Mouse (Mus musculus): ENCODE measurements around the gene Cntnap1. TPM values are rescaled to one million over a fixed set of nuclear protein-coding genes. Genes with fewer than 3 reads are reported as not detected.

Cntnap1 gene
- polyA plus RNA-seq, 1 experiment from 2014 or later: 2.6 TPM

GRCm38 (mm10) chr11:101180846-101181740 lies 10.8 kb downstream of the Cntnap1 start:
- WGBS: 34% methylated on average over 10 of the region's 10 CpGs
- peaks cover 23% of the 10 kb centered on the region for H3K27me3 ChIP-seq (replicated peaks)
- ATAC-seq (ENCODE audit: insufficient read depth, low FRiP score, low read depth): no peak
- peaks cover 17% of the 10 kb centered on the region for H3K4me1 ChIP-seq
- no peak overlapping the region for H3K4me3 ChIP-seq (replicated peaks)
- H3K27ac ChIP-seq: no peak overlapping the region
- no peak overlapping the region for H3K9ac ChIP-seq
- no peak overlapping the region for H3K4me2 ChIP-seq
- H3K36me3 ChIP-seq: no peaks in the 10 kb centered on the region
- no peaks in the 10 kb centered on the region for H3K9me3 ChIP-seq

DNA sequence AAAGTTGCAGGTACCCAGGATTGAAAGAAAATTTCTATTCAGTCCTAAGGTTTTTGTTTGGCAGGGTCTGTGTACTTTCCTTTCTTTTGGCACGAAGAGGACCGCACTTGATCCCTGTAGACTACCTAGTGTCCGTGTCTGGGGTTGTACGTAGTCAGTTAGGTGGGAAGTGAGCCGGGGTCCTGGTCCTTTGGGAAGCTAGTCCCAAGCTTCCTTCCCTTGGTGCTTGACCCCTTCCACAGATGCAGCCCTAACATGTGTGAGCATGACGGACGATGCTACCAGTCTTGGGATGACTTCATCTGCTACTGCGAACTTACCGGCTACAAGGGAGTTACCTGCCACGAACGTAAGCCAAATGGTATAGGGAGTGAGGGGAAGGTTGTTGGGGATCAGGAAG lies 11.6 kb downstream of the Cntnap1 start:
- Histone ChIP-seq H3K4me1 (peaks cover 10% of the 10 kb centered on the region), H3K9ac (no peak overlapping the region), H3K4me2 (no peak overlapping the region), H3K4me3 (replicated peaks) (no peak overlapping the region), H3K9me3 (no peaks in the 10 kb centered on the region), H3K27me3 (replicated peaks) (peaks cover 19% of the 10 kb centered on the region), H3K27ac (no peak overlapping the region), H3K36me3 (0 out of 2 replicates have a peak, but pooled peaks cover 3% of the 10 kb centered on the region)
- 92% methylated on average over 11 of the region's 11 CpGs for WGBS
- ATAC-seq (ENCODE audit: insufficient read depth, low FRiP score, low read depth): no peak

- Histone ChIP-seq H3K27me3 (replicated peaks) (peaks cover 9% of the 10 kb centered on the region; the same call in 1 of the 2 replicates), H3K9ac (no peak overlapping the region), H3K27ac (no peak overlapping the region), H3K9me3 (no peaks in the 10 kb centered on the region), H3K4me3 (replicated peaks) (no peak overlapping the region), H3K4me1 (0 out of 2 replicates have a peak, but pooled peaks cover 4% of the 10 kb centered on the region), H3K4me2 (no peak overlapping the region), H3K36me3 (0 out of 2 replicates have a peak, but pooled peaks cover 3% of the 10 kb centered on the region)
- WGBS: 79% methylated on average over 14 of the region's 14 CpGs
- no peak for ATAC-seq (ENCODE audit: insufficient read depth, low FRiP score, low read depth)
Observed at GRCm38 (mm10) chr11:101182771-101183517, 12.6 kb downstream of the Cntnap1 start.

GRCm38 (mm10) chr11:101184984-101185383 lies 14.7 kb downstream of the Cntnap1 start:
- no peak overlapping the region for H3K9ac ChIP-seq
- 92% methylated on average over 12 of the region's 12 CpGs for WGBS
- H3K27me3 ChIP-seq (replicated peaks): no peaks in the 10 kb centered on the region

GRCm38 (mm10) chr11:101185441-101185840 lies 15.1 kb downstream of the Cntnap1 start:
- H3K4me3 ChIP-seq (replicated peaks): no peak overlapping the region
- no peaks in the 10 kb centered on the region for H3K9me3 ChIP-seq
- H3K36me3 ChIP-seq: 0 out of 2 replicates have a peak, but pooled peaks cover 3% of the 10 kb centered on the region
- peaks cover 19% of the 10 kb centered on the region for H3K4me1 ChIP-seq
- H3K27ac ChIP-seq: no peak overlapping the region
- no peak overlapping the region for H3K9ac ChIP-seq
- H3K4me2 ChIP-seq: no peak overlapping the region
- H3K27me3 ChIP-seq (replicated peaks): no peaks in the 10 kb centered on the region
- WGBS: 87% methylated on average over 4 of the region's 4 CpGs
- ATAC-seq (ENCODE audit: insufficient read depth, low FRiP score, low read depth): no peak

More at GRCm38 (mm10) chr11:101184984-101185383, 14.7 kb downstream of the Cntnap1 start:
- H3K36me3 ChIP-seq: 0 out of 2 replicates have a peak, but pooled peaks cover 3% of the 10 kb centered on the region
- no peak overlapping the region for H3K27ac ChIP-seq
- ATAC-seq (ENCODE audit: insufficient read depth, low FRiP score, low read depth): no peak
- H3K9me3 ChIP-seq: no peaks in the 10 kb centered on the region
- peaks cover 18% of the 10 kb centered on the region for H3K4me1 ChIP-seq
- no peak overlapping the region for H3K4me2 ChIP-seq
- H3K4me3 ChIP-seq (replicated peaks): no peak overlapping the region

GRCm38 (mm10) chr11:101186526-101187247 lies 16.4 kb downstream of the Cntnap1 start:
- WGBS: 89% methylated on average over 27 of the region's 27 CpGs

GRCm38 (mm10) chr11:101187541-101187940 lies 17.2 kb downstream of the Cntnap1 start:
- ATAC-seq (ENCODE audit: insufficient read depth, low FRiP score, low read depth): no peak
- Histone ChIP-seq H3K4me1 (peaks cover 29% of the 10 kb centered on the region), H3K4me2 (no peak overlapping the region), H3K4me3 (replicated peaks) (no peak overlapping the region), H3K27me3 (replicated peaks) (no peaks in the 10 kb centered on the region), H3K9ac (no peak overlapping the region), H3K27ac (no peak overlapping the region), H3K36me3 (0 out of 2 replicates have a peak, but pooled peaks cover 3% of the 10 kb centered on the region), H3K9me3 (no peaks in the 10 kb centered on the region)
- 91% methylated on average over 5 of the region's 5 CpGs for WGBS

More at GRCm38 (mm10) chr11:101186526-101187247, 16.4 kb downstream of the Cntnap1 start:
- Histone ChIP-seq H3K27me3 (replicated peaks) (no peaks in the 10 kb centered on the region), H3K36me3 (0 out of 2 replicates have a peak, but pooled peaks cover 3% of the 10 kb centered on the region), H3K27ac (no peak overlapping the region), H3K4me1 (peaks cover 29% of the 10 kb centered on the region), H3K9me3 (no peaks in the 10 kb centered on the region), H3K9ac (no peak overlapping the region), H3K4me3 (replicated peaks) (no peak overlapping the region), H3K4me2 (no peak overlapping the region)
- no peak for ATAC-seq (ENCODE audit: insufficient read depth, low FRiP score, low read depth)

DNA sequence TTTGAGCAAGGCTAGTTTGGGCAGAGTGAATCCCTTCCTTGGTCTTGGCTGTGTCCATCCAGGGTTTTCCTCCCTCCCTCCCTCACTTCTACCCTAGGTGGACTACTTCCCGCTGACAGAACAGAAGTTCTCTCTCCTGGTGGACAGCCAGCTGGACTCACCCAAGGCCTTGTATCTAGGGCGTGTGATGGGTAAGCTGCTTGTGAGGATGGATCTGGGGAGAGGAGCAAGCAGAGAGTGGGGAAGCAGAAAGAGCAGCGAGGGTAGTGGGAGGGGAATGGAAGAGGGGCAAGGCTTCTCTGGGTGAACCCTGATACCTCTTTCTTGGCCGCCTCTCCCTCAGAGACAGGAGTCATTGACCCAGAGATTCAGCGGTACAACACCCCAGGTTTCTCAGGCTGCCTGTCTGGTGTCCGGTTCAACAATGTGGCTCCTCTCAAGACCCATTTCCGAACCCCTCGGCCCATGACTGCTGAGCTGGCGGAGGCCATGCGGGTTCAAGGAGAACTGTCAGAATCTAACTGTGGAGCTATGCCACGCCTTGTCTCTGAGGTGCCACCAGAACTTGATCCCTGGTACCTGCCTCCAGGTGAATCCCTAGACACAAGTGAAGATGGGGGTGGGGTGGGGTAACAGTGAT lies 18.0 kb downstream of the Cntnap1 start:
- ATAC-seq (ENCODE audit: insufficient read depth, low FRiP score, low read depth): no peak
- Histone ChIP-seq H3K4me1 (peaks cover 29% of the 10 kb centered on the region), H3K9me3 (no peaks in the 10 kb centered on the region), H3K27me3 (replicated peaks) (no peaks in the 10 kb centered on the region), H3K4me3 (replicated peaks) (no peak overlapping the region), H3K27ac (peak overlapping the region; percentile 93), H3K36me3 (0 out of 2 replicates have a peak, but pooled peaks cover 3% of the 10 kb centered on the region), H3K9ac (no peak overlapping the region), H3K4me2 (no peak overlapping the region)
- WGBS: 78% methylated on average over 11 of the region's 11 CpGs

GRCm38 (mm10) chr11:101189495-101190180 lies 19.3 kb downstream of the Cntnap1 start:
- WGBS: 9% methylated on average over 6 of the region's 6 CpGs
- Histone ChIP-seq H3K27ac (peak overlapping the region; percentile 93), H3K4me2 (peak overlapping the region; percentile 9; the same call in 1 of the 2 replicates), H3K9me3 (no peaks in the 10 kb centered on the region), H3K27me3 (replicated peaks) (no peaks in the 10 kb centered on the region), H3K9ac (no peak overlapping the region), H3K4me1 (peaks cover 29% of the 10 kb centered on the region), H3K36me3 (0 out of 2 replicates have a peak, but pooled peaks cover 3% of the 10 kb centered on the region), H3K4me3 (replicated peaks) (no peak overlapping the region)
- ATAC-seq (ENCODE audit: insufficient read depth, low FRiP score, low read depth): peak; percentile 85

- ATAC-seq (ENCODE audit: insufficient read depth, low FRiP score, low read depth): peak; percentile 42; the same call in 1 of the 2 replicates
- Histone ChIP-seq H3K27ac (peak overlapping the region; percentile 93), H3K9me3 (no peaks in the 10 kb centered on the region), H3K9ac (no peak overlapping the region), H3K4me1 (peaks cover 29% of the 10 kb centered on the region), H3K4me2 (peak overlapping the region; percentile 9; the same call in 1 of the 2 replicates), H3K27me3 (replicated peaks) (no peaks in the 10 kb centered on the region), H3K4me3 (replicated peaks) (no peak overlapping the region), H3K36me3 (peaks cover 6% of the 10 kb centered on the region; the same call in 1 of the 2 replicates)
- WGBS: 43% methylated on average over 8 of the region's 8 CpGs
Observed at GRCm38 (mm10) chr11:101190181-101190912, 20.0 kb downstream of the Cntnap1 start.

All from stomach, embryonic 15.5 days (tissue).